Mouse (Mus musculus): ENCODE data around the gene Mipep.

GRCm38 (mm10) chr14:60871831-60872230 lies 87.5 kb downstream of the Mipep start:
- no peak for TF ChIP-seq CTCF (IDR thresholded peaks at IDR 0.05)
- TF ChIP-seq EP300 (IDR thresholded peaks at IDR 0.05) = no peak
